Mouse (Mus musculus) lung, postnatal 36 days (tissue): Measurements from ENCODE around the gene Twnk.

ENCODE experiments used
- DNase-seq: peaks from one replicate; pipeline ENCODE4 v3.0.0; 2022; ENCODE audit warnings: mixed read lengths

Twnk gene

DNA sequence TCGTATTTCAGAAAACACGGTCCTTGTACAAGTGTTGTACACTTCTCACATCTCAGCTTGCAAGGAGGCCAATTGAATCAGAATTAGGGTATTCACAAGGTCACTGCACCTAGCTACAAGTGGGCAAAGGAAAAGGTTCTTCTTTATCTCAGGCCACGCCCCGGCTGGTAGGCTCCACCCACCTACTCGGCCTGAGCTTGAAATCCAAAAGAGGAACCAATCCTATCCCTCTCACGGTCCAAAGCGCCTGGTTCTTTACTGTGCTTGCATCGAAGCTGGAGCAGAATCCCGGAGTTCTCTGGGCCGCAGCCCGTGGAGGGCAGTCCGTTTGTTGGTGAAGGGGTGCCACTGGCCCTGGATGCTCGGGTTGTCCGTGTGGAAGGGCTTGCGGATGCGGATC is at the start of gene Twnk:
Twnk (plus strand) TSS at position 220 of the 400 bp plus-strand sequence.
- peak; percentile 85 for DNase-seq

GRCm38 (mm10) chr19:44959633-44960032 is 45.8 kb upstream of the Twnk start:
- no peak for DNase-seq

DNA sequence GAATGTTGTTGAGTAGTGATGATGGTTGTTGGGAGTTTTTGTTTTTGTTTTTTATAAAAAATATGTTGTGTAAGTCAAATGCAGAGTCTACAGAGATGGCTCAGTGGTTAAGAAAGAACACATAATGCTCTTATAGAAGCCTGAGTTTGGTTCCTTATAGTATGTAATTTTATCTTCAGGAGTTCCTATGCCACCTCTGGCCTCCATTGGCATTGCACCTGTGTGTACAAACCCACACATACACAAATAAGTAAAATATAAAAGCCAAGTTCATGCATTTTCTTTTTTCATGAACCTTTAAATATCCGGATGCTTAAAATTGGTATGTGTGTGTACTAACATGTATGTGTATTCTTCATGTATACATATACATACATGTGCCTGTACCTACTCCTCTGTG is 39.5 kb upstream of the Twnk start:
- DNase-seq: no peak

DNA sequence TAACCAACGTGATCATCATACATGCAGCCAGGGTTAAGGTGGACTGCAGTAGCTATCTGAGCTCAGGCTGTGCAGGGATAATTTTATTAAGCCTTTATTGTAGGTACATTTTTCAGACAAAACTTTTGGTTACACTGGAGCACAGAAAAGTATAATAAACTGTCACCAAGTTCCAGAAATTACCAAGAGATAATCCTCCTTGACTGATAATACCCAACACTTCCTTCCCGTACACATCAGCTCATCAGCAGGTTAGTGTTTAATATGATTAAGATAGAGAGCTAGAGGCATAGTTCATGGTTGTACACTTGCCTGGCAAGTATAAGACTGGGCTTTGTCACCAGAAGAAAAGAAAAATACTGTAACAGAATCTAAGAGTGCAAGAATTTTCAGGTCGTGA is 37.1 kb upstream of the Twnk start:
- DNase-seq: no peak

- DNase-seq: no peak
Measured at GRCm38 (mm10) chr19:44976636-44977035, 28.8 kb upstream of the Twnk start.

- no peak for DNase-seq
Measured at GRCm38 (mm10) chr19:44977148-44977547, 28.3 kb upstream of the Twnk start.

DNA sequence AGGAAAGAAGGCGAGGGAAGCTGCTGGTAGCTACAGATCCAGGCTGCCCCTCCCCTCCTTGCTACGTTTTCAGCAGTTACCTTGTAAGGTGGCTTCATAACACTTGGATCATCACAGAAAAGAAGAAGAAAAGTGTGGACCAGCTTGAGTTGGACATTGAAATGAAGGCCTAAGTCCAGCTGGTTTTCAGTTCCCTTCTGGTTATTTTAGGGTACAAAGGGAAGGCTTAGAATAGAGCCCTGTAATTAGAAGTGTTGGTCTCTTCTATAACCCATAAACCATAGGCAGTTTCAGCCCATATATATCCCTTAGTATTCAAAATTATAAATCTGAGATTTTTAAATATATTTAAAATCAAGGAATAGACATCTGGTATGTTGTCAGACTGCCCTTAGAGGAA is 24.7 kb upstream of the Twnk start:
- DNase-seq: no peak

GRCm38 (mm10) chr19:44982477-44983115 is 22.9 kb upstream of the Twnk start:
- no peak for DNase-seq

- DNase-seq: no peak
Measured at GRCm38 (mm10) chr19:44983366-44983765, 22.1 kb upstream of the Twnk start.

DNA sequence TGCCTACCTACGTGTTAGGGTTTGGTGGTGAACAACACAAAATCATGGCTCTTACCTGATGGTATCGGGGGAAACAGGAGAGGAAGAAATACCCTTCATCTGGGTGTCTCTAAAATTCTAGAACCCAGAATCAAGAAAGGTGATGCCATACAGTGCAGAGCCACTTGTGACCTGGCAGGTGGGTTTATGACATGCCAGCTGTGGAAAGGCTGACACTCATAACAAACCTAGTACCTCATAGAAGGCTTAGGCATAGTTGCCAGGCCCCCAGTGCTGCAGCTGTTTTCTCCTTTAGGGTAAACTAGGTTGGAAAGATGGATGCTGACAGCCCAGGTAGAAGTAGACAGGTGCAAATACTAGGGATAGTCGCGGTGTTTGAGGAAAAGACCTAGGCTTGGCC is 21.0 kb upstream of the Twnk start:
- no peak for DNase-seq

DNA sequence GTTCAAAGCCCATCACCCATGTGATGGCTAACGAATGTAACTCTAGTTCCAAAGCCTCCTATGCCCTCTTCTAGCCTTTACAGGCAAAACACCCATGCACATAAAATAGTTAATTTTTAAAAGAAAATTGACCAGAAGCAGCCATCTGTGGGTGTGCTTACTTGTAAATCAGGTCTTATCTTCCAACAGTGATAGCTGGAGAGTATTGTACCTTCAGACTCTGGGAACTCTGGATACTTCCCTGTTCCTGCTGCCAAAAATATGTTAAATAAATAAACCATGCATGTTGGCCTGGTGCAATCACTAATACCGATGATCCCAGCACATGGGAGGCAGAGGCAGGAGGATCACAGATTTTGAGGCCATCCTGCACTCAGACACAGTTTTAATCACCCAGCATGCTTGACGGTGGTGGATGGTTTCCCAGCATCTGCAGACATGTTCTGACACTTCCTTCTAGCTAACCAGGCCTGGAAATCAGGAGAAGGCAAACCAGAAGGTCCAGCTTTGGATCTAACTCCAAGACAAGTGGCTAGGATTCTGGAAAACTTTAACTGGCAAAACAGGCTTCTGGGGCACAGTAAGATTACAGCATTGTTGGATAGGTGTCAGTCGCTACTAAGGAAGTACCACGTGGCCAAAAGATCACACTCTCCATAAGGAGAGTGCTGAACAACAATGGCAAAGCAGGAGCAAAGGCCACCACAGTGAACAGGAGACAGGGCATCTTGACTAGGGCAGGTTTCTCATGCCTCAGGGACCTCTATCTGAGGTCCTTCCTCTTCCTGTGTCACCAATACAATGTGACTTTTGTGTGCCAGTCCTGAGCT is 20.1 kb upstream of the Twnk start:
- no peak for DNase-seq

GRCm38 (mm10) chr19:44987004-44987403 is 18.5 kb upstream of the Twnk start:
- DNase-seq: no peak

GRCm38 (mm10) chr19:44987851-44988250 is 17.6 kb upstream of the Twnk start:
- DNase-seq: no peak

DNA sequence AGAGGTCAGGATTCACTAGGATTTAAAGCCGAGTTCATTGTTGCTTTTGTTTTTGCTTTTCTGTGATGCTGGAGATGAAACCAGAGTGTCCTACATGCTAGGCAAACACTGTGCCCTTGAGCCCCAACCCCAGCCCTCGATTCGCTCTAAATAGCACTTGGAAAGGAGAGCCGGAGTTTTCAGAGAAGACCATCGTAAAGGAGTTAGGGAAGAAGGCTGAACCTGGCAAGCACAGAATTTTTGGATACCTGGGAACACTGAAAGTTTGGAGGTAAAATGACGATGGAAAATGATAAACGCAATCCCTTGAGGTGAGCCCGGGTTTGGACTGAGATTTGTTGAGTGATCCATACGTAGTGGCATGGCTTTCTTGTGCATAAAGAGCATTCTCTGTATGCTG is 17.1 kb upstream of the Twnk start:
- DNase-seq: no peak

- DNase-seq: peak; percentile 30
Measured at GRCm38 (mm10) chr19:44988831-44989566, 16.5 kb upstream of the Twnk start, which contains the start of gene Sema4g. Gene Sema4g, plus strand, starts transcription at chr19:44989101.

GRCm38 (mm10) chr19:44989567-44990495 is 15.6 kb upstream of the Twnk start:
- no peak for DNase-seq

DNA sequence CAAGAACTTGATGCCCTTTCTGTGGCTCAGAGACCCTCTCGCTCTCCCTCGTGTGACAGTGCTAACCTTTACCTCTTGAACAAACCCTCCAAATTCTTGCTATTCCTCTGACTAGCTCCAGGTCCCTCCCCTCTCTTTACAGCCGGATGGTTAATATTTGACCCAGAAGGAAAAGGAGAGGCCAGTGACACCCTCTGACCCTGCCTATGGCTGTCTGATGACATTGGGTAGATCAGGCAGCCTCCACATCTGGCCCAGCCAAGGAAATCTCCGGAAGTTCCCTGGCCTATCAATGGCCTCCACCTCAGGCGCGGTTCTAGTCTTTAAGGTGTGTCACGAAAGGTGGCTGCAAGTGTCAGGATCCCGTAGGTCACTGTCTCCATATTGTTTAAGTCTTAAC is 14.4 kb upstream of the Twnk start:
- no peak for DNase-seq

DNA sequence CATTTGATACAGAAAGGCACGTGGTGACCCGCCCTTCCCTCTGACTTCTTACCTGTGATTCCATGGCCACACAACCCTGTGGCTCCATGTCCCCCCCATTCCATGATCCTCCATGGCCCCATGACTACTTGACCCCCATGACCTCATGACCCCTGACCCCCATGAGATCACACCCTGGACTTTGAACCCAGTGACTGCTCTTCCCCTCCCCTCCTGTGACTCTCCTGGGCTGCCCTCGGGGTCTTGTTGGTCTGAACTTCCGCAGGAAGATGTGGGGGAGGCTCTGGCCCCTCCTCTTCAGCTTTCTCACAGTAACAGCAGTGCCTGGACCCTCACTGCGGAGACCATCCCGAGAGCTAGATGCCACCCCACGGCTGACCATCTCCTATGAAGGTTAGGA is 13.2 kb upstream of the Twnk start:
- DNase-seq: no peak

DNA sequence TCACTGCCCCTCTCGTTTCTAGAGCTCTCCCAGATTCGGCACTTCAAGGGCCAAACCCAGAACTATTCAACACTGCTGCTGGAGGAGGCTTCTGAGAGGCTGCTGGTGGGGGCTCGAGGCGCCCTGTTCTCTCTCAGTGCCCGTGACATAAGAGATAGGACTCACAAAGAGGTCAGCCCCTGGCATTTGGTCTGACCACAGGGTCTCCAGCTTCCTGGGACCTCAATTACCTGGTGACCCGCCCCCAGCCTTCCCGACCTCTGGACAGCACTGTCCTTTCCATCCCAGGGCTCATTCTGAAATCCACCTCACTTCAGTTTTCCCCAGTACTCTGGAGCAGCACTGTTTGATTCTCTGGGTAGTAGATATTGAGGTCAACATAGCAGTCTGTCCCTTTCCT is 12.8 kb upstream of the Twnk start:
- DNase-seq: no peak

GRCm38 (mm10) chr19:44997786-44998185 is 7.7 kb upstream of the Twnk start:
- DNase-seq: no peak

- no peak for DNase-seq
Measured at GRCm38 (mm10) chr19:44999647-45000046, 5.8 kb upstream of the Twnk start.

- DNase-seq: no peak
Measured at GRCm38 (mm10) chr19:45002301-45002700, 3.2 kb upstream of the Twnk start.
